Mouse (Mus musculus) heart, embryonic 13.5 days (tissue): ENCODE data around the gene C2cd4c. TPM values are rescaled to one million over a fixed set of nuclear protein-coding genes. Genes with fewer than 3 reads are reported as not detected.

Experiments used
- ATAC-seq: fragments of 200-750 bp; cut with Nextera tagmentation; 2 replicates; pipeline ENCODE4 v1.8.0; 2017; ENCODE audit warnings: moderate TSS enrichment; ENCODE audit not compliant: insufficient number of reproducible peaks, low FRiP score, low TSS enrichment; ENCODE audit errors: extremely low read depth
- H3K27ac ChIP-seq: fragments of 300-500 bp; sonication (generic); replicated peaks from 2 replicates; pipeline ENCODE4 v1.5.1; 2015; ENCODE audit warnings: moderate library complexity, mild to moderate bottlenecking, inconsistent platforms
- H3K27me3 ChIP-seq: fragments of 300-500 bp; sonication (generic); replicated peaks from 2 replicates; pipeline ENCODE4 v1.6.1; 2015; ENCODE audit warnings: mild to moderate bottlenecking, inconsistent platforms
- H3K36me3 ChIP-seq: fragments of 300-500 bp; sonication (generic); 2 replicates; pipeline ENCODE4 v1.6.1; 2015; ENCODE audit warnings: mild to moderate bottlenecking, inconsistent platforms
- H3K4me1 ChIP-seq: fragments of 300-500 bp; sonication (generic); 2 replicates; pipeline ENCODE4 v1.6.1; 2015; ENCODE audit warnings: inconsistent platforms
- H3K4me2 ChIP-seq: fragments of 300-500 bp; sonication (generic); 2 replicates; pipeline ENCODE4 v1.6.1; 2015; ENCODE audit warnings: inconsistent platforms, mild to moderate bottlenecking, moderate library complexity
- H3K4me3 ChIP-seq: fragments of 300-500 bp; sonication (generic); 2 replicates; pipeline ENCODE4 v1.5.1; 2015; ENCODE audit warnings: moderate library complexity, mild to moderate bottlenecking, inconsistent platforms
- H3K9ac ChIP-seq: fragments of 300-500 bp; sonication (generic); 2 replicates; pipeline ENCODE4 v1.6.1; 2015; ENCODE audit warnings: inconsistent platforms, mild to moderate bottlenecking, moderate library complexity
- H3K9me3 ChIP-seq: fragments of 300-500 bp; sonication (generic); 2 replicates; pipeline ENCODE4 v1.6.1; 2016; ENCODE audit warnings: inconsistent platforms
- WGBS: fragments of 180-500 bp; shearing (Covaris S2); methylation state at CpG from one replicate; pipeline ENCODE4 v1.1.7; 2015; ENCODE audit warnings: mixed read lengths; 5-methylcytosine and 5-hydroxymethylcytosine counted together
- polyA plus RNA-seq: library from polyadenylated mRNA; unstranded; fragments of >200 nt; fragmentation: Nextera tagmentation; extraction: Ambion mirVana; gene quantifications from 2 replicates; pipeline ENCODE4 v1.2.1, GENCODE M21; 2015

Gene C2cd4c
- polyA plus RNA-seq, 1 experiment from 2014 or later: not detected

GRCm38 (mm10) chr10:79587061-79587751, 26.6 kb downstream of the C2cd4c start, which contains the start of gene Theg:
TSS of gene Theg (minus strand) at chr10:79587331.
- Histone ChIP-seq H3K27me3 (peaks cover 13% of the 10 kb centered on the region; the same call in 1 of the 2 replicates), H3K9ac (no peak within 1 kb of the TSS), H3K9me3 (no peaks in the 10 kb centered on the region), H3K27ac (no peak within 1 kb of the TSS), H3K4me2 (no peak within 1 kb of the TSS), H3K36me3 (no peaks in the 10 kb centered on the region), H3K4me3 (no peak within 1 kb of the TSS), H3K4me1 (no peaks in the 10 kb centered on the region)
- no peak for ATAC-seq
- 72% methylated on average over 5 of the region's 5 CpGs for WGBS

DNA sequence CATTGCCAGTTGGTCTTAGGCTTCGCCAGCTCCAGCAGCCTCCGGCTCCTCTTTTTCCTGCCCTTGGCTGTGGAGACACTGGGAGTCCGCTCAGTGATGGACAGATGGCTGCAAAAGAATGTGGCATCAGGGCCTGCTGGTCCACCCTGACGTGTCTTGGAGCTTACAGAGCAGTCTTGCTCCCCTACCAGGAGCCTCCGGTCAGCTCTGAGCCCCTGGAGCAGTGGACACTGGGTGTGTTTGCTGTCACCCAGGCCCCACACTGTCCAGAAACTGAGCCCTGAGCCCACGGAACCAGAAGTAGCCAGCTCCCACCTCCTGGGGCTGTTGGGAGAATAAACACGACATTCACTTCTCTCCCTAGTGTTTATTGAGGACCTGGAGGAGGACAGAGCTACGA, 27.6 kb downstream of the C2cd4c start:
- Histone ChIP-seq H3K27me3 (peaks cover 11% of the 10 kb centered on the region; the same call in 1 of the 2 replicates), H3K4me2 (no peak overlapping the region), H3K4me3 (no peak overlapping the region), H3K9ac (no peak overlapping the region), H3K36me3 (no peaks in the 10 kb centered on the region), H3K27ac (no peak overlapping the region), H3K4me1 (no peaks in the 10 kb centered on the region), H3K9me3 (no peaks in the 10 kb centered on the region)
- ATAC-seq: no peak
- 63% methylated on average over 8 of the region's 8 CpGs for WGBS

GRCm38 (mm10) chr10:79585723-79586122, 28.1 kb downstream of the C2cd4c start:
- Histone ChIP-seq H3K4me3 (no peak overlapping the region), H3K9ac (no peak overlapping the region), H3K27ac (no peak overlapping the region), H3K4me2 (no peak overlapping the region), H3K4me1 (no peaks in the 10 kb centered on the region), H3K9me3 (no peaks in the 10 kb centered on the region), H3K36me3 (no peaks in the 10 kb centered on the region), H3K27me3 (peaks cover 11% of the 10 kb centered on the region; the same call in 1 of the 2 replicates)
- no peak for ATAC-seq
- WGBS: 84% methylated on average over 5 of the region's 5 CpGs

DNA sequence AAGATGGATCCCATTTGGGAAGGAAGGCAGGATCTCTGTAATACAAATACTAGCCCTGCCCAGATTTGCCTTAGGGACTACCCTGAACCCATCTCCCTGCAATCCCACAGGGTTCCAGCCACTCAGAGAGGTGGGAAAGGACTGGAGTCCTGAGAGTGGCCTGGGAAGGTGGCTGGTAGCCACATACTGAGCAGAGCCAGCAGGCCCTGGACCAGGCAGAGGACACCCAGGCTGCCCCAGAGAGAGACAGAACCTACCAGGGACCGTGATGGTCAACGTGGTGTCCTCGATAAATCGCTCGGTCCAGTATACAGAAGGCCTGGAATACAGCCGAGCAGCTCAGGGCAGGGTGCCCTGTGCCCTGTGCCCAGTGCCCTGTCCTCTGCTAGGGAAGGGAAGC, 28.7 kb downstream of the C2cd4c start:
- ATAC-seq: no peak
- WGBS: 90% methylated on average over 6 of the region's 6 CpGs
- no peaks in the 10 kb centered on the region for H3K9me3 ChIP-seq
- H3K4me2 ChIP-seq: no peak overlapping the region
- no peak overlapping the region for H3K9ac ChIP-seq
- no peaks in the 10 kb centered on the region for H3K36me3 ChIP-seq
- H3K27me3 ChIP-seq: peaks cover 11% of the 10 kb centered on the region; the same call in 1 of the 2 replicates
- no peak overlapping the region for H3K27ac ChIP-seq
- H3K4me1 ChIP-seq: no peaks in the 10 kb centered on the region
- H3K4me3 ChIP-seq: no peak overlapping the region

DNA sequence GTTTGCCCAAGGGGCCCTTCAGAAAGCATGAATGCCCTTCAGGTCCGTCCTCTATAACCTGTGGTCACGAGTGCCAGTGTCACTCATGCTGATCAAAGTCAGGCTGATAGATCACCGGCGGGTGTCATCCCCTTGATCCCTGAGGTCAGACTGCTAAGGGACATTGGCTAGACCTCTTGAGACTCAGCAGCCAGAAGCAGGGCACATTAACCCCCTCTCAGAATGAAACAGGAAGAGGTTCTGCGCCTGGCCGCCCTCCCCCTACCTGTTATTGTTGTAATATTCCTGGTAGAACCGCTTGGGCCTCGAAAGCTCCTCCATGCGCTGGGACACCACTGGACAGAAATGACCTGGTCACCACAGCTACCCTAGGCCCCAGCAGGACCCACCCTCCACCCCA, 29.4 kb downstream of the C2cd4c start:
- H3K4me2 ChIP-seq: no peak overlapping the region
- H3K27me3 ChIP-seq: peaks cover 17% of the 10 kb centered on the region
- no peaks in the 10 kb centered on the region for H3K36me3 ChIP-seq
- no peak overlapping the region for H3K4me3 ChIP-seq
- H3K27ac ChIP-seq: no peak overlapping the region
- no peak for ATAC-seq
- no peaks in the 10 kb centered on the region for H3K9me3 ChIP-seq
- H3K9ac ChIP-seq: no peak overlapping the region
- no peaks in the 10 kb centered on the region for H3K4me1 ChIP-seq
- WGBS: 74% methylated on average over 9 of the region's 9 CpGs

GRCm38 (mm10) chr10:79584021-79584420, 29.8 kb downstream of the C2cd4c start:
- no peaks in the 10 kb centered on the region for H3K4me1 ChIP-seq
- H3K4me3 ChIP-seq: no peak overlapping the region
- no peak overlapping the region for H3K4me2 ChIP-seq
- H3K9me3 ChIP-seq: no peaks in the 10 kb centered on the region
- no peak overlapping the region for H3K9ac ChIP-seq
- H3K27ac ChIP-seq: no peak overlapping the region
- no peak for ATAC-seq
- 52% methylated on average over 7 of the region's 7 CpGs for WGBS
- no peaks in the 10 kb centered on the region for H3K36me3 ChIP-seq
- H3K27me3 ChIP-seq: peaks cover 20% of the 10 kb centered on the region

- WGBS: 77% methylated on average over 8 of the region's 8 CpGs
- no peak for ATAC-seq
- H3K27ac ChIP-seq: no peak overlapping the region
- no peak overlapping the region for H3K9ac ChIP-seq
- no peaks in the 10 kb centered on the region for H3K9me3 ChIP-seq
- H3K4me3 ChIP-seq: no peak overlapping the region
- peaks cover 19% of the 10 kb centered on the region for H3K27me3 ChIP-seq
- no peak overlapping the region for H3K4me2 ChIP-seq
- H3K36me3 ChIP-seq: no peaks in the 10 kb centered on the region
- no peaks in the 10 kb centered on the region for H3K4me1 ChIP-seq
Measured at GRCm38 (mm10) chr10:79581501-79581900, 32.3 kb downstream of the C2cd4c start.

- no peak for ATAC-seq
- 39% methylated on average over 6 of the region's 6 CpGs for WGBS
- Histone ChIP-seq H3K36me3 (no peaks in the 10 kb centered on the region), H3K27me3 (peaks cover 17% of the 10 kb centered on the region), H3K4me3 (no peak overlapping the region), H3K27ac (no peak overlapping the region), H3K4me2 (no peak overlapping the region), H3K9me3 (no peaks in the 10 kb centered on the region), H3K4me1 (no peaks in the 10 kb centered on the region), H3K9ac (no peak overlapping the region)
Measured at GRCm38 (mm10) chr10:79580811-79581210, 33.0 kb downstream of the C2cd4c start.

GRCm38 (mm10) chr10:79580356-79580755, 33.5 kb downstream of the C2cd4c start:
- H3K27ac ChIP-seq: no peak overlapping the region
- no peaks in the 10 kb centered on the region for H3K36me3 ChIP-seq
- no peak overlapping the region for H3K4me2 ChIP-seq
- H3K9me3 ChIP-seq: no peaks in the 10 kb centered on the region
- H3K4me1 ChIP-seq: no peaks in the 10 kb centered on the region
- H3K9ac ChIP-seq: no peak overlapping the region
- WGBS: 60% methylated on average over 7 of the region's 7 CpGs
- peaks cover 17% of the 10 kb centered on the region for H3K27me3 ChIP-seq
- H3K4me3 ChIP-seq: no peak overlapping the region
- ATAC-seq: no peak

DNA sequence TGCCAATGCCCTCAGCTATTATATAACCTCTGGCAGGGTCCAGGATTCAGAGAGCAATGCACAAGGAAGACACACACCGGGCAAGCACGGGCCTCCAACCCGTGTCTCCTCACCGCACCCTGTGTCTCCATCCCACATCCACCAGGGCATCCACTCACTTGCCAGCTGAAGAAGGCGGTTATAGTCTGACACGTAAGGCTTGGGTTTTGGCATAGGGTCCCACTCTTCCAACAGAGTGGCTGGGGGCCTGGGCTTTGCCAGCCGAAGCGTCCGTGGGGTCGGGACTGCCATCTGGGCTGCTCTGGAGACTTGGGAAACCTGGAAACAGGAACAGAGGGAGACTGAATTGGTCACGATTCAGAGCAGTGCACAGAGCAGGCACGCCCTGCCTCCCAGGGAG, 34.0 kb downstream of the C2cd4c start:
- WGBS: 74% methylated on average over 12 of the region's 12 CpGs
- Histone ChIP-seq H3K9me3 (no peaks in the 10 kb centered on the region), H3K4me1 (no peaks in the 10 kb centered on the region), H3K27me3 (peaks cover 17% of the 10 kb centered on the region), H3K36me3 (no peaks in the 10 kb centered on the region), H3K4me3 (no peak overlapping the region), H3K4me2 (no peak overlapping the region), H3K9ac (no peak overlapping the region), H3K27ac (no peak overlapping the region)
- ATAC-seq: no peak

- Histone ChIP-seq H3K27ac (no peak overlapping the region), H3K9me3 (no peaks in the 10 kb centered on the region), H3K36me3 (no peaks in the 10 kb centered on the region), H3K9ac (no peak overlapping the region), H3K4me3 (no peak overlapping the region), H3K4me1 (no peaks in the 10 kb centered on the region), H3K4me2 (no peak overlapping the region), H3K27me3 (peaks cover 17% of the 10 kb centered on the region)
- no peak for ATAC-seq
- WGBS: 64% methylated on average over 7 of the region's 7 CpGs
Measured at GRCm38 (mm10) chr10:79578891-79579290, 34.9 kb downstream of the C2cd4c start.

- no peak overlapping the region for H3K27ac ChIP-seq
- no peak for ATAC-seq
- no peaks in the 10 kb centered on the region for H3K36me3 ChIP-seq
- peaks cover 15% of the 10 kb centered on the region for H3K27me3 ChIP-seq
- H3K9ac ChIP-seq: no peak overlapping the region
- no peaks in the 10 kb centered on the region for H3K9me3 ChIP-seq
- no peak overlapping the region for H3K4me2 ChIP-seq
- WGBS: 69% methylated on average over 9 of the region's 9 CpGs
- no peak overlapping the region for H3K4me3 ChIP-seq
- no peaks in the 10 kb centered on the region for H3K4me1 ChIP-seq
Measured at GRCm38 (mm10) chr10:79578276-79578675, 35.5 kb downstream of the C2cd4c start.
